Comparison of ENCODE assay signal across 9 mouse cellular contexts in genomic region chr6:32018105-32018446, GRCm38 (mm10). TPM values are rescaled to one million over a fixed set of nuclear protein-coding genes. Genes with fewer than 3 reads are reported as not detected.
A peak's percentile ranks its signal among the peaks of the same experiment; 100 is the strongest.
DNase-seq lines count a peak whose midpoint lies in the region; ATAC-seq lines count a peak whose summit lies in the region.
"Had no signal": no experiment of that assay in that cellular context is flagged by ENCODE, and none has a peak within 500 bp of the region (broad histone marks: within the 10 kb centered on the region; RNA-seq: fewer than 3 reads in every experiment).

No protein-coding gene starts in this region.

- H3K27ac ChIP-seq in forebrain, embryonic 15.5 days (replicated peaks), result peak overlapping the region; percentile 33; the same call in 1 of the 2 replicates
- no peak overlapping the region for H3K27ac ChIP-seq in forebrain, embryonic 12.5 days
- H3K27ac ChIP-seq in neural tube, embryonic 15.5 days (replicated peaks), result no peak overlapping the region
- no peak overlapping the region for H3K27ac ChIP-seq in forebrain, embryonic 10.5 days

- no peaks in the 10 kb centered on the region for H3K9me3 ChIP-seq in forebrain, embryonic 15.5 days
- no peaks in the 10 kb centered on the region for H3K9me3 ChIP-seq in forebrain, embryonic 12.5 days
- H3K9me3 ChIP-seq in neural tube, embryonic 15.5 days (replicated peaks), result no peaks in the 10 kb centered on the region
- no peaks in the 10 kb centered on the region for H3K9me3 ChIP-seq in forebrain, embryonic 10.5 days

- H3K27me3 ChIP-seq in forebrain, embryonic 15.5 days, result no peaks in the 10 kb centered on the region
- no peaks in the 10 kb centered on the region for H3K27me3 ChIP-seq in forebrain, embryonic 12.5 days
- H3K27me3 ChIP-seq in neural tube, embryonic 15.5 days (replicated peaks), result no peaks in the 10 kb centered on the region
- H3K27me3 ChIP-seq in forebrain, embryonic 10.5 days (ENCODE audit: poor library complexity, severe bottlenecking), result no peaks in the 10 kb centered on the region

- no peak overlapping the region for H3K4me3 ChIP-seq in forebrain, embryonic 15.5 days
- H3K4me3 ChIP-seq in forebrain, embryonic 12.5 days (replicated peaks), result no peak overlapping the region
- H3K4me3 ChIP-seq in neural tube, embryonic 15.5 days (replicated peaks), result no peak overlapping the region
- no peak overlapping the region for H3K4me3 ChIP-seq in forebrain, embryonic 10.5 days

- H3K36me3 ChIP-seq in forebrain, embryonic 15.5 days, result no peaks in the 10 kb centered on the region
- no peaks in the 10 kb centered on the region for H3K36me3 ChIP-seq in forebrain, embryonic 12.5 days (replicated peaks)
- no peaks in the 10 kb centered on the region for H3K36me3 ChIP-seq in neural tube, embryonic 15.5 days
- no peaks in the 10 kb centered on the region for H3K36me3 ChIP-seq in forebrain, embryonic 10.5 days (replicated peaks)

- ATAC-seq in forebrain, embryonic 15.5 days (replicated peaks), result peak; percentile 63; the same call in 1 of the 2 replicates
- ATAC-seq in forebrain, embryonic 12.5 days (ENCODE audit: low FRiP score), result no peak
- no peak; the same call in 1 of the 2 replicates for ATAC-seq in neural tube, embryonic 15.5 days (ENCODE audit: low FRiP score)

- no peak overlapping the region for H3K9ac ChIP-seq in forebrain, embryonic 15.5 days (replicated peaks)
- no peak overlapping the region for H3K9ac ChIP-seq in forebrain, embryonic 12.5 days
- no peak overlapping the region for H3K9ac ChIP-seq in neural tube, embryonic 15.5 days (replicated peaks)

- intact Hi-C loops in heart, postnatal 36 days (cut with DNase I), result loop anchor here (5.0 kb wide), 1 partner anchor 459 kb away; no protein-coding TSS in a partner anchor

- DNase-seq in right cerebral cortex, postnatal 14 days, result peak; percentile 15
- no peak for DNase-seq in right cerebral cortex, postnatal 36 days (ENCODE audit: low spot score in 2 of 2)
- peak; percentile 69 to 74 for DNase-seq in heart, postnatal 36 days
- peak; percentile 20 for DNase-seq in lung, postnatal 36 days
- no peak for DNase-seq in forebrain, embryonic 10.5 days (ENCODE audit: extremely low spot score, low spot score)

- peaks cover 16% of the 10 kb centered on the region for H3K4me1 ChIP-seq in forebrain, embryonic 15.5 days
- no peaks in the 10 kb centered on the region for H3K4me1 ChIP-seq in forebrain, embryonic 12.5 days
- peaks cover 11% of the 10 kb centered on the region; the same call in 1 of the 2 replicates for H3K4me1 ChIP-seq in neural tube, embryonic 15.5 days
- H3K4me1 ChIP-seq in forebrain, embryonic 10.5 days, result no peaks in the 10 kb centered on the region

- H3K4me2 ChIP-seq in forebrain, embryonic 15.5 days (replicated peaks), result no peak overlapping the region
- H3K4me2 ChIP-seq in forebrain, embryonic 12.5 days, result no peak overlapping the region
- H3K4me2 ChIP-seq in neural tube, embryonic 15.5 days, result no peak overlapping the region

- 28% methylated on average over 5 of the region's 5 CpGs for WGBS in forebrain, embryonic 15.5 days
- 78% methylated on average over 5 of the region's 5 CpGs for WGBS in forebrain, embryonic 12.5 days
- WGBS in neural tube, embryonic 15.5 days, result 43% methylated on average over 5 of the region's 5 CpGs
- 90% methylated on average over 5 of the region's 5 CpGs for WGBS in forebrain, embryonic 10.5 days

RNA-seq across cellular contexts. Expression of gene 1700012A03Rik, which starts 32.0 kb away (rescaled TPM):
- polyA plus RNA-seq in forebrain, embryonic 15.5 days (2015; fragmentation: Nextera tagmentation; extraction: Ambion mirVana), result not detected in 2 replicates
- not detected in 2 replicates for polyA plus RNA-seq in forebrain, embryonic 12.5 days (2016; fragmentation: Nextera tagmentation; extraction: Ambion mirVana)
- total RNA-seq in heart, postnatal 36 days (2021), result not detected
- not detected in 2 replicates for polyA plus RNA-seq in neural tube, embryonic 15.5 days (2015; fragmentation: Nextera tagmentation; extraction: Ambion mirVana)
- not detected in 2 replicates for polyA plus RNA-seq in forebrain, embryonic 10.5 days (2016; fragmentation: Nextera tagmentation; extraction: Ambion mirVana)
- total RNA-seq: gastrocnemius, postnatal 4 days had no signal

Comparison
In these comparisons a context has a peak if more than half of its experiments do, and no peak if none do; other contexts are left out.
1. DNase-seq: peak in right cerebral cortex, postnatal 14 days (single experiment), heart, postnatal 36 days (2 of 2) and lung, postnatal 36 days (single experiment); none in right cerebral cortex, postnatal 36 days (0 of 2) and forebrain, embryonic 10.5 days (single experiment).